Mouse (Mus musculus) MEL (cell line): ENCODE measurements around the gene Ttc25.

Source experiments
- CTCF ChIP-seq, 3 experiments: IDR thresholded peaks in 2 of 3; conservative IDR thresholded peaks in 1 of 3; 2 replicates each; pipeline ENCODE4 v1.5.1; 2011 to 2012; ENCODE audit warnings: low read length in 3 of 3, low read depth in 2 of 3, mild to moderate bottlenecking in 2 of 3, improper control_type of control experiment in 1 of 3, inconsistent platforms in 1 of 3, mixed read lengths in 1 of 3, moderate library complexity in 1 of 3; ENCODE audit not compliant: control insufficient read depth in 1 of 3, insufficient read depth in 1 of 3, poor library complexity in 1 of 3, severe bottlenecking in 1 of 3
- EP300 ChIP-seq, 2 experiments: IDR thresholded peaks; 2 replicates each; pipeline ENCODE4 v1.6.1; 2011; ENCODE audit warnings: improper control_type of control experiment in 2 of 2, low read length in 2 of 2, low read depth in 1 of 2, mild to moderate bottlenecking in 1 of 2
- POLR2A ChIP-seq, 2 experiments: IDR thresholded peaks; 2 replicates each; pipeline ENCODE4 v1.6.1; 2011 to 2012; ENCODE audit warnings: low read length in 2 of 2, mild to moderate bottlenecking in 2 of 2, control low read depth in 1 of 2, improper control_type of control experiment in 1 of 2, low read depth in 1 of 2, moderate library complexity in 1 of 2; ENCODE audit not compliant: control insufficient read depth in 1 of 2, insufficient read depth in 1 of 2, poor library complexity in 1 of 2
- SIN3A ChIP-seq: IDR thresholded peaks from 2 replicates; pipeline ENCODE4 v1.6.1; 2012; ENCODE audit warnings: low read length, improper control_type of control experiment, inconsistent platforms

DNA sequence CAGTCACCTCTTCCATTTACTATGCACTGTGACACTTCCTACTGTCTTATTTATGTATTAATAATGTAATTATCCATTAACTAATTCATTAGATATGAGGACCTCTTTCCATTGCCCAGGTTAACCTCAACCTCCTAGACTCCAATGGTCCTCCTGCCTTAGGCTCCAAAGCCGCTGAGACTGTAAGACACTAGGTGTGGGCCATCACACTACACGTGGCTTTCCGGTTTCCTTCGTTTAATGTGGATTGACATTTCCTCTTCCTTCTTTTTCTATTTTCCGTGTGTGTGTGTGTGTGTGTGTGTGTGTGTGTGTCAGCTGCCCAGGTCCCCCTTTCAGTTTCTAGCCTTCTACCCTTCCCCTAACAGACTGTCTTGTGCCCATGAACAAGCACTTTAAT lies 21.8 kb downstream of the Ttc25 start:
- no peak for TF ChIP-seq POLR2A (IDR thresholded peaks at IDR 0.05; ENCODE audit: control insufficient read depth in 1 of 2, insufficient read depth in 1 of 2, low read depth in 1 of 2, low read length in 2 of 2, poor library complexity in 1 of 2)
- TF ChIP-seq CTCF (IDR thresholded peaks at IDR 0.05 in 2 of 3, conservative IDR thresholded peaks at IDR 0.05 in 1 of 3; ENCODE audit: control insufficient read depth in 1 of 3, insufficient read depth in 1 of 3, low read depth in 2 of 3, low read length in 3 of 3, poor library complexity in 1 of 3, severe bottlenecking in 1 of 3) = no peak
- no peak for TF ChIP-seq SIN3A
- TF ChIP-seq EP300 (IDR thresholded peaks at IDR 0.05; ENCODE audit: low read depth in 1 of 2, low read length in 2 of 2) = no peak
